Mouse (Mus musculus) spleen, postnatal 10 days (tissue): ENCODE measurements at regions not wholly inside any gene's neighbourhood (a gene's known extent, or its start where the extent isn't known, plus 50 kb on each side); places are given as distances from the start of the nearest gene placed in this dataset.

Source experiments
- DNase-seq, 2 experiments: peaks; one replicate each; pipeline ENCODE4 v3.0.0; 2021 to 2022; ENCODE audit warnings: low spot score in 2 of 2

DNA sequence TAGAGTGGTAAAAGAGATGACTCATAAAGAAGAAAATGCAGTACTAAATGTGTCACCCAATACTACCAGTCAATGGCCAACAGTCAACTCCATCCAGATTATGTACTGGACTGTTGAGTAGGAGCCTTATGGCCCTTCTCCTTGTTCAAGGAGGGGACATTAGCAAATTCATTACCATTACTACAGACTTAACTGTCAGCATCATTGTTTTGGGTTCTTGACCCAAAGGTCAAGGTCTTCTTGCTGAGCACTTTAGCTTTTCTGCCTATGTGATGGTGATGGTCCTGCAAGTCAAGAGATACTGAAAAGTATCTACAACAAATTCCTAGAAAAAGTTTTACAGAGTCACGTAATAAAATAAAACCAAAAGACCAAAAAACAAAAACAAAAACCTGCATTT lies 1251.4 kb downstream of the Gm37988 start:
- no peak for DNase-seq

DNA sequence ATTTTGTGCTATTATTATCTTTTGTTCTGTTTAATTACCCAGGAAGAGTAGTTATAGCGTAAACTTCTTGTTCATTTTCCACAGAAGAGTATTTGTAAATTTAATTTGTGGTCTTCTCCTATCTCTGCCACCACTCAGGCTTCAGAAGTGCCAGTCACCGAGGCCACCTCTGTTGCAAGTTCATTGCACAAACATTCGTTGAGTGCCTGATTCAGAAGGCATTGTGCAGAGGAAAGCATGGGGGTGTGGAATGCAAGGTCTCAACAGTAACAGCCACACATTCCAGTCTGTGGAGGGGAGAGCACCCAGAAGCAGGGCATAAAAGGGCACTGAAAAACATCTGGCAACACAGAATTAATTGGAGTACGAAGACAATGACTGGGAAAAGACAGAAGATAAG lies 1268.9 kb downstream of the Gm37988 start:
- no peak for DNase-seq

DNA sequence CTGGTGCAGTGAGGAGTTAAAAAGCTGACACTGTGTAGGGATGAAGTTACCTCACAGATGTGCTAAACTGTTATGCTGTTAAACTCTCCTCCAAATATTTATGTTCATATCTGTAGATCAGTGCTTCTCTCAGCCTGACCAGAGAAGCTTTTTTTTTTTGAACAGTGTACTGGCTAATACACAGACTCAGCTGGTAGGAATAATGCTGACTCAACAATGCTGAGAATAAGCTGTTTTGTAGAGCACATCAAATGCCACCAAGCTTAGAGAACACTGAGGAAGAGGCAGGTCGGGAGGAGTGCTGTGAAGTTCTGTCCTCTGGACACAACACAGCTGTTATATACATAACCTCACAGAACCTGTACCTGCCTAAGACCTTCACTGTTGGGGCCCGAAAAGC lies 1274.2 kb downstream of the Gm37988 start:
- no peak for DNase-seq

DNA sequence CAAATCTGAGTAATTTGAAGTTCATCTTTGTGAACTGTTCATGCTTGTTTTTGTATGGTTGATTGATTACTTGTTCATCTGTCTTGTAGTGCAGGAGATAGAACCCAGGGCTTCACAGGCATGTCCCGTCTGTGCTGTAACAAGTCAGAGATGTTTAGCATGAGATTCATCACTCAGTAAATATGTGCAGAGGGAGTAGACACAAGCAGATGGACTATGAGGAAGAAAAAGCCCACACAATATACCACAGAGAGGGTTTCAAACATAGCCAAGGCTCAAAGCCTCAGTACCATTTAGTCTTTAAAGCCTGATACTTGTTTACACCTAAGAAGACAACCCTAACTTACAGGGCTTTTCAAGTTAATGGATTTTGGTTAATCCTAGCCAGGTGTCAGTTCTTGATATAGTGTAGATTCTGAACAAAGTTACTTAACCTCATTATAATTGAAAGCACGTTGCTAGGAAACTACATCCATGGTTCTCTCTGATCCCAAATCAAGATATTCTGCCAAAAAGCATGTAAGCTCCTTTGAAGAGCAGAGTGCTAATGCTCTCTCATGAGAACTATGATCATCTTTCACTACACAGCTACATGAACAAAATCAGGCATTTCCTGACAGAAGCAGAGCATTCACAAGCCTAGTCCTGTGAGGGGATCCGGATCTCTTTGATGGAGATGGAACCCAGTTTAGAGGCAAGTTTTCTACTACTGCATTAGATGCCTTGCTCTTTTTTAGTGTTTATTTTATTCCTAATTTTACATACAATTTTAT lies 1286.7 kb downstream of the Gm37988 start:
- no peak for DNase-seq

DNA sequence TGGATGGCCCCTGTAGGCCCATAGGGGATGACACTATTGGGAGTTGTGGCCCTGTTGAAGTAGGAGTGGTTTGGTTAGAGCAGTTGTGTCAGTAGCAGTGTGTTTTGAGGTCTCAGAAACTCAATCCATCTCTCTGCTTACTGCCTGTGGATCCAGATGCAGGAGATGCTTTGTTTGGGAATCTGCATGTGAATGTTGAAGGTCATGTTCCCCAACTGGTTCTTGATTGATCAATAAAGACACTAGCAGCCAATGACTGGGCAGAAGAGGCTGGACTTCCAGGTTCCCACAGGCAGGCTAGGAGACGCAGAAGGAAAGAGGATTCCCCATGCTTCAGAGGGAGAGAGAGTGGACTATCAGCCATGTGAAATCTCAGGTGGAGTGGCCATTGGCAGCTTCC lies 1309.9 kb downstream of the Gm37988 start:
- DNase-seq = no peak

DNA sequence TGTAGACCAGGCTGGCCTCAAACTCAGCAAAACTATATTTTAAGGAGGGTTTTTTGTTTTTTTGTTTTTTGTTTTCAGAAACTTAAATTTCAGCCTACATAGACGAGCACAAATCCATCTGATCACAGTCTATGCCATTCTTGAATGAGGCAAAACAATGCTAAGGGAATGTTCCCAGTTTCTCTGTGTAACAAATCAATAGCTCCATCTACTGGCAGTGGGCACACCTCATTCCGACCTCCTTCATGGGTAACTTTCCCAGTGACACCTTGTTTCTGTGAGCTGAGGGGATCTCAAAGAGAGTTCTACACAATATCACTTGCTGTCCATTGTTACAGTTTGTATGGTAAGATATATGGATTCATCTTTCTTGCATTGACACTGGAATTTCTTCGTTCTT lies 1327.4 kb downstream of the Gm37988 start:
- no peak for DNase-seq

DNA sequence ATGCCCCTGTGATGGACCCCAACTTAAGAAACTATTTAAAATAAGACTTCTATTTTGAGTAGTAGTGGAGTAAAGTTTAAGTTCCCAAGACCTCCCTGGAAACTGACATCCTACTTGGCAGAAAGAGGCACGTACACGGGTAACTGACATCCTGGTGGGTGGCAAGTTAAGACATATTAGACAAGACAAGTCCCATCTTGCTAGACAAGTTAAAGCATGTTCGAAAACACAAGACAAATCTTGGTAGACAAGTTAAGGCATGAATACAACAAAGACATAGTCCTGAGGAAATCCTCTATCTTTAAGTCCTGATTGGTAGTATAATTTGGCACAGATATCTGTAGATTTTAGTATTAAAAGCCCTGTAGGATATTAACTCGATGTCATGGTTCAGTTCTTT lies 1332.6 kb downstream of the Gm37988 start:
- no peak for DNase-seq

DNA sequence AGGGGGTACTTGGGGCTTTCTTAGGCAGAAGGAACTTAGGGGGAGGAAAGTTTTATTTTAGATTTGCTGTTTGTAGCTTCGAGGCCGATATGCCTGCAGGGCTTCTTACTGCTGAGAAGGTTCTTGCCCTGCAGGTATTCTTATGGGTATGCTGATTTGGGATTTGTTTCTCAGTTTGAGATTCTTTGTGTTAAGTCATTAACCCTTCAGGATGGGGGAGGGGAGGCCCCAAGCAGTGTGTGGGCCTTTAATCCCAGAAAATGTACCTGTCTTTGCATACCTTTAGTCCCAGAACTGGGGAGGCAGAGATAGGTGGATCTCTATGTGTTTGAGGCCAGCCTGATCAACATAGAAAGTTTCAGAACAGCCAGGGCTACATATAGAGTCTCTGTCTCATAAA lies 1335.1 kb downstream of the Gm37988 start:
- DNase-seq = no peak

DNA sequence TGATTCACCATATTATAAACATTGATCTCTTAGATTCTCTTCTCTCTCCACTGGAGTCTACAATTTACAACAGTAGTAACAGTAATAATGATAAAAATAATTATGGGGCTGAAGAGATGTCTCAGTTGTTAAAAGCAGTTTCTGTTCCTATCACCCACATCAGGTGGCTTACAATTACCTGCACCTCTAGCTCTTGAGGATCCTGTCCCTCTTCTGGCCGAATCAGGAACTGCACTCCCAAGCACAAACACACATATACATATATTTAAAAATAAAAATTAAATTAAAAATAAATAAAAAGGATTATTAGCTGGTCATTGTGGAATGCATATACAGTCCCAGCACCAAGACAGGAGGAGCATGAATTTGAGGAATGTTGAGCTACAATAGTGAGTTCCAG lies 1336.2 kb downstream of the Gm37988 start:
- DNase-seq = peak in 1 of 2 experiments; percentile 35

DNA sequence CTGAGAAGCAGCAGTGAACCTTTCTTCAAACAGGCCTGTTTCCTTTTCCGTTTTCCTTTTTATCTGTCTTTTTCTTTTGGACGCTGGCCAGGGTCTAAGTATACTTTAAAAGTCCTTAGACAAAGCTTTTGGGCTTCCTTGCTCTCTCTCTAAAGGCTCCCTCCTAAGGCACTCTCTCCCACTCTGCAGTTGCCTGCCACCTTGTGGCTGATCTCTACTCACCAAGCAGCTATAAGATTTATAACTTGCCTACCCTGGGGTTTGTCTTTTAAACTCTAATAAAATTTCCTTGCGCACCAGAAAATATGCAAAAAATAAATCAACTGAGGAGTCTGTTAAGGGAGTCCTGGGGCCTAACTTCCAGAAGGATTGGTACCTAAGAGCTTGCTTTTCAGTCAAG lies 1344.7 kb downstream of the Gm37988 start:
- DNase-seq = no peak
